Mouse (Mus musculus) gonadal fat pad, adult 2 months (tissue): ENCODE results near the gene Ins2. TPM values are rescaled to one million over a fixed set of nuclear protein-coding genes. Genes with fewer than 3 reads are reported as not detected.

Source experiments
- DNase-seq: peaks from one replicate; pipeline ENCODE4 v3.0.0-alpha.2; 2012; ENCODE audit warnings: low read depth
- polyA plus RNA-seq: library from polyadenylated mRNA; depleted of rRNA; stranded (reverse); fragments of >200 nt; gene quantifications from 2 replicates; pipeline ENCODE4 v1.2.3, GENCODE M21; 2012; rRNA removed

Ins2 gene
- polyA plus RNA-seq: not detected in 2 replicates

DNA sequence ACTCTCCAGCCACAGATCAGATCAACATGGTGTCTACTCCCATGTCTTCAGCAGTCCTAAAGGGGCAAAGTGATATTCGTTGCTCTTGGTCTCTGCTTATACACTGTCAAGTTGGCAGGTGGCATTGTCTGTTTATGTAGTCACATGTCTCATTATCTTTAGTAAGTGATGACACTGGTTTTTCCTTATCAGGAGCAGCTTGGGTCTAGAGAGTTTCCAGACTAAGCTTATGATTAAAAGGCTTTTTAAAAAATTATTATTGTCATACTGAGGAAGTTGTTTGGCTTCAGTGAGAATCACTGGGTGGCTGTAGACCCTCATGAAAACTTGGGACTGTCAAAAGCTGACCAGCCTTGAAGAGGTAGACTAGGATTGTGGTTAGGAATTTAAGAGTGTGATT, at the start of gene Ins2:
Gene Ins2, minus strand, starts transcription at position 101 of the 400 bp plus-strand sequence.
- no peak for DNase-seq

- no peak for DNase-seq
Measured at GRCm38 (mm10) chr7:142792650-142793275, 49.6 kb upstream of the Ins2 start.

DNA sequence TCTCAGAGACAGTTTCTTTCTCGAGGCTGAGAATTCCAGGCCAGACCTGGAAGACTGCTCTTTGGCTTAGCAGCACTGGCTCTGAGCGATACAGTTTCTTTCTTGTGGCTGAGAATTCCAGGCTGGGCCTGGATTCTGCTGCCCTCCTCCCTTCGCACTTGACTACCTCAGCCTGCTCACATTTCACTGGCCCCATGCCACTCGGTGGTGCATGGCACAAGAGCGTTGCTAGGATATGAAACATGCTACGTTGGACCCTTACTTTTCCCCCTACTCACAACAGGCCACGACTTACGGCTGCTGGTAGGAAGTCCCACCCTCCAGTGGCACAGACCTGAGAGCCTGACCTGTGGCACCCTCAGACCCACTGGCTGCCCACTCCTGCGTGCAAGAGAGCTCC, 46.5 kb upstream of the Ins2 start:
- no peak for DNase-seq

DNA sequence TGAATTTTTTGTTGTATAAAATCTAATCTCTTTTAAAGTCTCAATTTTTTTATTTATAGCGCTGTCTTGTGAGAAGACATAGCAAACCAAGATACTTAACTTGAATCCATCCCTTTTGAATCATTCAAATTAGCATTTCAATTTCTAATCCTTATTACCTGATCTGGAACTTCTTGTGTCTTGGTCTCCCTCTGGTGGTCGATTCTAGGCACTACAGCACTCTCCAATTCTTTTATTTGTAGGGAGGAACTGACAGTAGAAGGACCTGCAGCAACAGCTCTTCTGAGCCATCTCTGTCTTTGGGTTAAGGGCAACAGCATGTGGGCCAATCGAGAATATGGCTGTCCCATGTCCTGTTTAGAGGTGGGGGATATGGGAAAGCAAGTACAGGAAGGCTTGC, 5.4 kb downstream of the Ins2 start:
- DNase-seq: no peak

GRCm38 (mm10) chr7:142736943-142737490, 6.2 kb downstream of the Ins2 start:
- no peak for DNase-seq

DNA sequence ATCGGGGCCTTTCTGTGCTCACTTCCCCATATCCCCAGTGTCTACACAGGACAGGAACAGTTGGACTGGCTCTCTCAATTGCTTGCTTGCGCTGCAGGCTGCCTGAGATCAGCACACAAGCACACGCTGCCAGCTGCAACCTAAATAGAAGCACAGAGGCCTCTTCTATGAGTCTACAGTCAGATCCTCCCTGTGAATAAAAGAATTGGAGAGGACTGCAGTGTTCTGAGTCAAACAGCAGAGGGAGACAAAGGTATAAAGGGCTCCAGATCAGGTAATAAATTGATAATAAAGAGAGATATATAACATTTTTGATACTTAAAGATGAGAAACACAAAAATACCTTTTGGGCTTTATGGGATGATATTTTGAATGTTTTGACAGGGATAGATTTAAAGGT, 17.2 kb downstream of the Ins2 start:
- no peak for DNase-seq

- no peak for DNase-seq
Measured at GRCm38 (mm10) chr7:142720725-142721124, 22.5 kb downstream of the Ins2 start.

- no peak for DNase-seq
Measured at GRCm38 (mm10) chr7:142714783-142715498, 28.2 kb downstream of the Ins2 start.

- no peak for DNase-seq
Measured at GRCm38 (mm10) chr7:142706873-142707272, 36.3 kb downstream of the Ins2 start.

- no peak for DNase-seq
Measured at GRCm38 (mm10) chr7:142699334-142699860, 43.8 kb downstream of the Ins2 start.

GRCm38 (mm10) chr7:142678611-142679010, 64.6 kb downstream of the Ins2 start:
- no peak for DNase-seq

DNA sequence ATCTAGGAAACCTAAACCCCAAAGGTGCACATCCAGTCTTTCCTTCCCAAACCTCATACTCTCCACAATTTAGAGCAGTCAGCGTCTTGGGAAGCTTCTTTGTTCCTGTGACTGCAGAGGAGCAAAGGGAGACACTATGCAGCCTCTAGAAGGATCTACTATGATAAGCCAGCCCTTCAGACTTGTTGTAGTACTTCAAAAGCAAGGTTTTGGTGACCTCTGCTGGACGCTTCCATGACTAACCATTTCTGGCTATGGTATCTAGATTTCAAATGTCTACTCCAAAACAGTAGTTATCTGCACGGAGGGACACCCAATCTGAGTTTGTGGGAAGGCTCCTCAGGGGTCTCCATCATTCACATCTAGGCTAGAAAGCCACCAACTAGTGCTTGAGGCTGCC, 67.5 kb downstream of the Ins2 start:
- no peak for DNase-seq

DNA sequence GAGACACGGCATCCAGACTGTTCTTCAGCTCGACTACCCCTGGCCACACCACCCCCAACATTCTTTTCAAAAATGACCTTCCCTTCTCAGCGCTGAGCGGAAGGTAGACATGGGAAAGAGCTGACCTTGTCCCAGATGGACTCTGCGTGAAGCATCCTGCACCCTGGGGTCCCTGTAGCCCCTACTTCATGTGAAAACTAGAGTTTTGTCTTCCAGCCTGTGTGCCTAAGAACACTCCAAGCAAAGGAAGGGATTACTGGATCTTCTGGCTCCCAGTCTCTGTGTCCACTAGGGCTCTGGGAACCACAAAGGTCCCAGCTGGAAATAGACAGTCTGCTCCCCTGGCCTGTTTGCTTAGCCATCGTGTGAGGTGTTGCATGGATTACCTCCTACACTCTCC, 68.0 kb downstream of the Ins2 start:
- no peak for DNase-seq

- no peak for DNase-seq
Measured at GRCm38 (mm10) chr7:142672120-142672519, 71.1 kb downstream of the Ins2 start.

GRCm38 (mm10) chr7:142671067-142671466, 72.1 kb downstream of the Ins2 start:
- no peak for DNase-seq

DNA sequence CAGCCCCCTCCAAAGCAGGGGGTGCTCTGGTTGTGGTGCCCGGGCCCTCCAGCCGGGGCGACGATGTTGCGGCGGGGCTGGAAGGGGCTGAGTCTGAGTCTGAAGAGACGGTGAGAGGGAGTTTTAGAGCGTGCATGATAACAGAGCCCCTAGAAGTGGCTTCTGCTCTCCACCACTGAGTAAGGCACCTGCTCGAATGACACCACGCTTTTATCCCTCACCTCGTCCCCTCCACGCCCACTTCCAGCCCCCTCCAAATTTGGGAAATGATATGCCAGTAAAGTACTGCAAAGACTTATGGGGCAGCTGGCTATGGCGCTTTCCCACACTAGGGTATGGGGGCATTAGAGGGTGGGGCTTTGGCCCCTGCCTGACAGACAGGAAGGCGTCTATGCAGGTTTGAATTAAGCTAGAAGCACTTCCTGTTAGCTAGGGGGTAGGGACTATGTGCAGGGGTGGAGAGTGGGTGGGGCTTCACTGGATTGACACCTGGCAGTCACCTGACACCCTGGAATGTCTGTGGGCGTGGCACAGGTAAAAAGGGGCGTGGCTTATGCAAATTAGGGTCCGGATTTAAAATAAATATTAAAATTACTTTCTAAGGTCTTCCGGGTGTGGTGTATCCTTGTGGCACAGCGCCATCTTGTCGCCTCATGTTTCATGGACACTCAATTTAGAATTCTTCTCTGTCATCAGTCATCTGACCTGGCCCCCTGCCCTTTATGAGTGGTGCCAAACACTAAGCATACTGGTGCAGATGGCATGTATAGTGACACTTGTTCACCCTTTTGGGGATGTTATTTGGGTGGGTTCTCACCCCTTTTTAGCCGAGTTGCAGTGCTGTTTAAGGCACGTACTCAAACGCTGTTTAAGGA, 73.2 kb downstream of the Ins2 start, which contains the start of gene Gm49394:
Gene Gm49394, minus strand, starts transcription at position 192 of the 875 bp plus-strand sequence.
- no peak for DNase-seq

DNA sequence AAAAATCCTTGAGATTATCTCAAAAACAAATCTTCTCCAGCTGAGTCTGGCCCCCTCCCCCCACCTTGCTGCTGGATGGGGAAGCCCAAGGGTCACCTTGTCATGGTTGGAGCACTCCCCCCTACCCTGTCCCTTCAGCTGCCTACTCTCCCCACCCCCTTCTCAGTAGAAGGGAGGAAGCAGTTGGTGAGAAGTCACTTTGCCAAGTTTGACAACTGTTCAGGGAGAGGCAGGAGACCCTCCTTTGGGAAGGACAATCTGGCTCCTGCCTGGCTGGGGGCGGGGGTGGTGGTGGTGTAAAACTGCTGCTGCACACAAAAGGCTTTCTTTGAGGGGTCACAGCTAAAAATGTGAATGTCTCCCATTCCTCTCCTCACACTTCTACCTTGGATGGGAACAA, 74.9 kb downstream of the Ins2 start:
- no peak for DNase-seq

DNA sequence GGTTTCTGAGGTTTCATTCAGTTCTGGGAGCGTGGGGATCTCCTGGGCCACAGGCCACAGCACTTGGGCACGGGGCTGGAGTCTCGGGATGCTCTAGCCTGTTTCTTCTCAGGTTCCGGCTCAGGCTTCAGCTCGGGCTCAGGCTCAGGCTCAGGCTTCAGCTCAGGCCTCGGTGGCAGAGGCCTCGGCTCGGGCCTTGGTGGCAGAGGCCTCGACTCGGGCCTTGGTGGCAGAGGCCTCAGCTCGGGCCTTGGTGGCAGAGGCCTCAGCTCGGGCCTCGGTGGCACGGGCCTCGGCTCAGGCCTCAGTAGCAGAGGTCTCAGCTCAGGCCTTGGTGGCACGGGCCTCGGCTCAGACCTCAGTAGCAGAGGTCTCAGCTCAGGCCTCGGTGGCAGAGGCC, 75.7 kb downstream of the Ins2 start:
- DNase-seq: no peak

DNA sequence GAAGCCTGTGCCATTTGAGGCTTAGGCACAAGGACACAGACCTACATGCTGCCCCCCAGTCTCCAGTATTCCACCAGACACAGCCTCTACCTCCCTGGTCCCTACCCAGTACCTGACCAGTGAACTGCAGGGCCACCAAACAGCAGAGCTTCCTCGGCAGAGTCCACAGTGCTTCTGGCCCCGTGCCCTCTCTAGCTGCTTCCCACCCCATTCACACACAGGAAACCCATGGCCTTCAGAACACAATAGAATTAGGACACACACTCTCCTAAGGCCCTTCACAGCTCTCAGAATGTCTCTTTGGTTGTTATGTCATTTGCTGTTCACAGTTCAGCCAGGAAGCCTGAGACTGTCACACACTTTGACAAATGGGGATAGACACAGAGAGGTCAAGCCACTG, 76.5 kb downstream of the Ins2 start, which contains the start of gene Igf2:
Gene Igf2, minus strand, starts transcription at position 158 of the 400 bp plus-strand sequence.
- DNase-seq: no peak

- DNase-seq: no peak
Measured at GRCm38 (mm10) chr7:142666109-142666508, 77.1 kb downstream of the Ins2 start.

- no peak for DNase-seq
Measured at GRCm38 (mm10) chr7:142665364-142665763, 77.8 kb downstream of the Ins2 start.
